Mouse (Mus musculus) stomach, postnatal 0 days (tissue): Measurements from ENCODE around the gene Ndufa6.

ENCODE experiments used
- CTCF ChIP-seq: IDR thresholded peaks from 2 replicates; pipeline ENCODE4 v1.5.1; 2016; ENCODE audit warnings: antibody characterized with exemption, low read depth, mild to moderate bottlenecking, moderate library complexity
- EP300 ChIP-seq: optimal IDR thresholded peaks from 2 replicates; pipeline ENCODE3; 2016; ENCODE audit warnings: antibody characterized with exemption

- no peak for TF ChIP-seq EP300
- no peak for TF ChIP-seq CTCF
These were observed 14.0 kb upstream of the Ndufa6 start for GRCm38 (mm10) chr15:82368146-82368545.
